Mouse (Mus musculus): ENCODE measurements around the gene 0610012G03Rik. TPM values are rescaled to one million over a fixed set of nuclear protein-coding genes. Genes with fewer than 3 reads are reported as not detected.

0610012G03Rik gene
- polyA plus RNA-seq, 1 experiment from 2014 or later, result 117 TPM

- H3K9ac ChIP-seq (ENCODE audit: low read length), result no peak overlapping the region
- DNase-seq (ENCODE audit: low spot score) (no peak), ATAC-seq (replicated peaks; ENCODE audit: low FRiP score, low TSS enrichment, low read depth) (no peak)
- peak overlapping the region; percentile 46 for H3K4me2 ChIP-seq (ENCODE audit: low read length)
- no peaks in the 10 kb centered on the region for H3K27me3 ChIP-seq (replicated peaks; ENCODE audit: control insufficient read depth, insufficient read depth, low read length)
- H3K27ac ChIP-seq (ENCODE audit: low read depth), result no peak overlapping the region
- 26% methylated on average over 20 of the region's 20 CpGs for WGBS
- peaks cover 6% of the 10 kb centered on the region for H3K4me1 ChIP-seq (replicated peaks; ENCODE audit: control insufficient read depth, insufficient read depth, low read length)
- no peak overlapping the region for H3K4me3 ChIP-seq (ENCODE audit: low read depth, low read length)
- no peaks in the 10 kb centered on the region for H3K36me3 ChIP-seq (ENCODE audit: control insufficient read depth, insufficient read depth, low read length)
- no peaks in the 10 kb centered on the region for H3K9me3 ChIP-seq (ENCODE audit: control insufficient read depth, low read length)
These were observed 42.1 kb downstream of the 0610012G03Rik start for GRCm38 (mm10) chr16:31905891-31906825.

GRCm38 (mm10) chr16:31905331-31905730 is 43.0 kb downstream of the 0610012G03Rik start:
- Histone ChIP-seq H3K4me3 (ENCODE audit: low read depth, low read length) (no peak overlapping the region), H3K9me3 (ENCODE audit: control insufficient read depth, low read length) (no peaks in the 10 kb centered on the region), H3K27ac (ENCODE audit: low read depth) (no peak overlapping the region), H3K36me3 (ENCODE audit: control insufficient read depth, insufficient read depth, low read length) (no peaks in the 10 kb centered on the region), H3K27me3 (replicated peaks; ENCODE audit: control insufficient read depth, insufficient read depth, low read length) (no peaks in the 10 kb centered on the region), H3K9ac (ENCODE audit: low read length) (no peak overlapping the region), H3K4me1 (replicated peaks; ENCODE audit: control insufficient read depth, insufficient read depth, low read length) (peaks cover 6% of the 10 kb centered on the region), H3K4me2 (ENCODE audit: low read length) (no peak overlapping the region)
- 74% methylated on average over 4 of the region's 4 CpGs for WGBS
- ATAC-seq (replicated peaks; ENCODE audit: low FRiP score, low TSS enrichment, low read depth) (no peak), DNase-seq (ENCODE audit: low spot score) (no peak)

- ATAC-seq (replicated peaks; ENCODE audit: low FRiP score, low TSS enrichment, low read depth), result no peak
- H3K27me3 ChIP-seq (replicated peaks; ENCODE audit: control insufficient read depth, insufficient read depth, low read length), result no peaks in the 10 kb centered on the region
- 0 out of 2 replicates have a peak, but pooled peaks cover 3% of the 10 kb centered on the region for H3K9me3 ChIP-seq (ENCODE audit: control insufficient read depth, low read length)
- no peak overlapping the region for H3K27ac ChIP-seq (ENCODE audit: low read depth)
- no peaks in the 10 kb centered on the region for H3K36me3 ChIP-seq (ENCODE audit: control insufficient read depth, insufficient read depth, low read length)
- no peak overlapping the region for H3K9ac ChIP-seq (ENCODE audit: low read length)
- H3K4me1 ChIP-seq (replicated peaks; ENCODE audit: control insufficient read depth, insufficient read depth, low read length), result peaks cover 6% of the 10 kb centered on the region
- DNase-seq (ENCODE audit: low spot score), result no peak
- H3K4me2 ChIP-seq (ENCODE audit: low read length), result no peak overlapping the region
- no peak overlapping the region for H3K4me3 ChIP-seq (ENCODE audit: low read depth, low read length)
- 85% methylated on average over 8 of the region's 8 CpGs for WGBS
These were observed 45.1 kb downstream of the 0610012G03Rik start for GRCm38 (mm10) chr16:31903239-31903638.

- Histone ChIP-seq H3K9ac (ENCODE audit: low read length) (no peak overlapping the region), H3K27me3 (replicated peaks; ENCODE audit: control insufficient read depth, insufficient read depth, low read length) (no peaks in the 10 kb centered on the region), H3K4me1 (replicated peaks; ENCODE audit: control insufficient read depth, insufficient read depth, low read length) (peaks cover 11% of the 10 kb centered on the region), H3K4me2 (ENCODE audit: low read length) (no peak overlapping the region), H3K27ac (ENCODE audit: low read depth) (no peak overlapping the region), H3K9me3 (ENCODE audit: control insufficient read depth, low read length) (0 out of 2 replicates have a peak, but pooled peaks cover 3% of the 10 kb centered on the region), H3K4me3 (ENCODE audit: low read depth, low read length) (no peak overlapping the region), H3K36me3 (ENCODE audit: control insufficient read depth, insufficient read depth, low read length) (no peaks in the 10 kb centered on the region)
- ATAC-seq (replicated peaks; ENCODE audit: low FRiP score, low TSS enrichment, low read depth) (no peak), DNase-seq (ENCODE audit: low spot score) (no peak)
- 94% methylated on average over 1 of the region's 1 CpGs for WGBS
These were observed 46.4 kb downstream of the 0610012G03Rik start for GRCm38 (mm10) chr16:31901886-31902285.

GRCm38 (mm10) chr16:31898546-31899326 is 49.6 kb downstream of the 0610012G03Rik start:
- ATAC-seq (replicated peaks; ENCODE audit: low FRiP score, low TSS enrichment, low read depth), result no peak

More at GRCm38 (mm10) chr16:31898546-31899326, 49.6 kb downstream of the 0610012G03Rik start:
- no peak for DNase-seq (ENCODE audit: low spot score)
- Histone ChIP-seq H3K36me3 (ENCODE audit: control insufficient read depth, insufficient read depth, low read length) (no peaks in the 10 kb centered on the region), H3K9me3 (ENCODE audit: control insufficient read depth, low read length) (0 out of 2 replicates have a peak, but pooled peaks cover 3% of the 10 kb centered on the region), H3K9ac (ENCODE audit: low read length) (no peak overlapping the region), H3K4me3 (ENCODE audit: low read depth, low read length) (no peak overlapping the region), H3K27ac (ENCODE audit: low read depth) (no peak overlapping the region), H3K4me2 (ENCODE audit: low read length) (no peak overlapping the region), H3K27me3 (replicated peaks; ENCODE audit: control insufficient read depth, insufficient read depth, low read length) (no peaks in the 10 kb centered on the region), H3K4me1 (replicated peaks; ENCODE audit: control insufficient read depth, insufficient read depth, low read length) (peaks cover 7% of the 10 kb centered on the region; the same call in 1 of the 2 replicates)
- WGBS, result 83% methylated on average over 18 of the region's 18 CpGs

Small RNA genes lying within 50 kb of the gene (microRNA-seq; reads per million reads assigned to microRNA genes)
- not detected for gene Gm26269

Other genes with a start within 250 kb of the 0610012G03Rik start
- gene Meltf, start 69.7 kb downstream of the 0610012G03Rik start, polyA plus RNA-seq (2014; fragmentation: Nextera tagmentation; extraction: Ambion mirVana), result 0.12 and 0.16 TPM in 2 replicates
- gene Pigz, start 14.6 kb downstream of the 0610012G03Rik start, polyA plus RNA-seq (2014; fragmentation: Nextera tagmentation; extraction: Ambion mirVana), result 0.57 and 0.66 TPM in 2 replicates
- 90.5 and 106 TPM in 2 replicates for gene Ncbp2, start within 50 bp of the 0610012G03Rik start, polyA plus RNA-seq (2014; fragmentation: Nextera tagmentation; extraction: Ambion mirVana)
- gene Senp5, start 54.8 kb upstream of the 0610012G03Rik start, polyA plus RNA-seq (2014; fragmentation: Nextera tagmentation; extraction: Ambion mirVana), result 9.0 and 10.5 TPM in 2 replicates
- gene Pak2, start 130.8 kb upstream of the 0610012G03Rik start, polyA plus RNA-seq (2014; fragmentation: Nextera tagmentation; extraction: Ambion mirVana), result 41.4 and 42.4 TPM in 2 replicates
- gene Pigx, start 151.2 kb upstream of the 0610012G03Rik start, polyA plus RNA-seq (2014; fragmentation: Nextera tagmentation; extraction: Ambion mirVana), result 119 and 122 TPM in 2 replicates
- 24.1 and 31.9 TPM in 2 replicates for gene Cep19, start 151.3 kb upstream of the 0610012G03Rik start, polyA plus RNA-seq (2014; fragmentation: Nextera tagmentation; extraction: Ambion mirVana)
- gene Nrros, start 217.1 kb upstream of the 0610012G03Rik start, polyA plus RNA-seq (2014; fragmentation: Nextera tagmentation; extraction: Ambion mirVana), result 15.7 and 17.3 TPM in 2 replicates
- not detected in 2 replicates for gene Bex6, start 231.3 kb upstream of the 0610012G03Rik start, polyA plus RNA-seq (2014; fragmentation: Nextera tagmentation; extraction: Ambion mirVana)

All from intestine, embryonic 14.5 days (tissue).